ENCODE assay signal across 18 mouse cellular contexts in the genomic region with DNA sequence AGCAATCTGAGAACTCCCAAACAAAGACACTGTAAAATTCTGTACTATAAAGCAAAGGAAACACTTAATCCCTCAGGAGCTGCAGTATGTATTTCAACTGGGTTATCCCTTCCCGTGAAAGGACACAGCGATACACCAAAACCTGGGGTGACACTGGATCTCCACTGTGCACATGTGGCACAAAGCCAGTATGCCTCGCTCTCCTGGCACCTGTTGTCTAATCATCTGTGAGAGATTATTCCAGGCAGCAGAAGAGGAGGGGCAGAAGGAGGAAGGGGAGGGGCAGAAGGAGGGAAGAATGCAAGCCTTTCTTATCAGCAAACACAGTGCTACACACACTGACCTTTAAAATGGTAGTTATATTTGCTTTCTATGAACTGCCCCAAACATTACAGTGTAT.
DNase-seq lines count a peak whose midpoint lies in the region; ATAC-seq lines count a peak whose summit lies in the region.
"Had no signal": no experiment of that assay in that cellular context is flagged by ENCODE, and none has a peak within 500 bp of the region (broad histone marks: within the 10 kb centered on the region; RNA-seq: fewer than 3 reads in every experiment).

No protein-coding gene starts in this region.

- H3K9me3 ChIP-seq in intestine, embryonic 15.5 days = no peaks in the 10 kb centered on the region
- no peaks in the 10 kb centered on the region for H3K9me3 ChIP-seq in liver, embryonic 13.5 days (replicated peaks)
- H3K9me3 ChIP-seq in stomach, embryonic 16.5 days (replicated peaks; ENCODE audit: control insufficient read depth, low read length) = no peaks in the 10 kb centered on the region
- H3K9me3 ChIP-seq: embryonic facial prominence, embryonic 13.5 days; midbrain, embryonic 12.5 days had no signal

- H3K4me3 ChIP-seq in intestine, embryonic 15.5 days (replicated peaks) = no peak overlapping the region
- no peak overlapping the region for H3K4me3 ChIP-seq in liver, embryonic 13.5 days (replicated peaks)
- H3K4me3 ChIP-seq in stomach, embryonic 16.5 days (replicated peaks; ENCODE audit: low read length) = no peak overlapping the region
- H3K4me3 ChIP-seq: embryonic facial prominence, embryonic 13.5 days; heart, embryonic 13.5 days; midbrain, embryonic 12.5 days; myocyte had no signal

- 79% methylated on average over 3 of the region's 3 CpGs for WGBS in intestine, embryonic 15.5 days
- 64% methylated on average over 3 of the region's 3 CpGs for WGBS in liver, embryonic 13.5 days (ENCODE audit: insufficient replicate concordance)
- 50% methylated on average over 3 of the region's 3 CpGs for WGBS in stomach, embryonic 16.5 days

- H3K9ac ChIP-seq in intestine, embryonic 15.5 days = no peak overlapping the region
- no peak overlapping the region for H3K9ac ChIP-seq in liver, embryonic 13.5 days
- H3K9ac ChIP-seq in stomach, embryonic 16.5 days (ENCODE audit: low read length) = no peak overlapping the region
- H3K9ac ChIP-seq: embryonic facial prominence, embryonic 13.5 days; heart, embryonic 13.5 days; midbrain, embryonic 12.5 days had no signal

- DNase-seq in testis, postnatal 10 days (ENCODE audit: low spot score) = peak; percentile 27
- DNase-seq in testis, postnatal 14 days (ENCODE audit: low spot score) = no peak
- DNase-seq in liver, embryonic 13.5 days = peak; percentile 55
- no peak for DNase-seq in layer of hippocampus, adult 11-12 months (ENCODE audit: low spot score)
- no peak for DNase-seq in frontal cortex, adult 2 months (ENCODE audit: extremely low spot score in 1 of 2, low spot score in 1 of 2)
- no peak for DNase-seq in adipocyte (ENCODE audit: low spot score)
- DNase-seq: adrenal gland, postnatal 25 days; heart, postnatal 4 days; lung, postnatal 36 days; right cerebral cortex, postnatal 14 days; thymus, postnatal 14 days had no signal

- ATAC-seq in intestine, embryonic 15.5 days = peak; percentile 92
- ATAC-seq in liver, embryonic 13.5 days (ENCODE audit: low read depth) = peak; percentile 78
- ATAC-seq in stomach, embryonic 16.5 days (ENCODE audit: insufficient read depth, low FRiP score) = peak; percentile 76; the same call in 1 of the 2 replicates

- H3K27ac ChIP-seq in intestine, embryonic 15.5 days = no peak overlapping the region
- no peak overlapping the region for H3K27ac ChIP-seq in liver, embryonic 13.5 days
- no peak overlapping the region for H3K27ac ChIP-seq in stomach, embryonic 16.5 days (ENCODE audit: low read length)
- H3K27ac ChIP-seq: embryonic facial prominence, embryonic 13.5 days; heart, embryonic 13.5 days; kidney, postnatal 0 days; midbrain, embryonic 12.5 days had no signal

- no peaks in the 10 kb centered on the region for H3K36me3 ChIP-seq in intestine, embryonic 15.5 days
- H3K36me3 ChIP-seq in liver, embryonic 13.5 days = no peaks in the 10 kb centered on the region
- no peaks in the 10 kb centered on the region for H3K36me3 ChIP-seq in stomach, embryonic 16.5 days (ENCODE audit: control insufficient read depth, insufficient read depth, low read length)
- H3K36me3 ChIP-seq: embryonic facial prominence, embryonic 13.5 days; heart, embryonic 13.5 days; midbrain, embryonic 12.5 days had no signal

- no peak overlapping the region for H3K4me2 ChIP-seq in intestine, embryonic 15.5 days (replicated peaks)
- H3K4me2 ChIP-seq in liver, embryonic 13.5 days = peak overlapping the region; percentile 8; the same call in 1 of the 2 replicates
- H3K4me2 ChIP-seq in stomach, embryonic 16.5 days (ENCODE audit: low read depth, low read length) = no peak overlapping the region
- H3K4me2 ChIP-seq: embryonic facial prominence, embryonic 13.5 days; heart, embryonic 13.5 days; midbrain, embryonic 12.5 days had no signal

- H3K27me3 ChIP-seq in intestine, embryonic 15.5 days (replicated peaks) = no peaks in the 10 kb centered on the region
- no peaks in the 10 kb centered on the region for H3K27me3 ChIP-seq in liver, embryonic 13.5 days
- no peaks in the 10 kb centered on the region for H3K27me3 ChIP-seq in stomach, embryonic 16.5 days (ENCODE audit: control insufficient read depth, insufficient read depth, low read length)
- H3K27me3 ChIP-seq: embryonic facial prominence, embryonic 13.5 days; heart, embryonic 13.5 days; midbrain, embryonic 12.5 days had no signal

- H3K4me1 ChIP-seq in intestine, embryonic 15.5 days (replicated peaks) = 0 out of 2 replicates have a peak, but pooled peaks cover 10% of the 10 kb centered on the region
- peaks cover 40% of the 10 kb centered on the region for H3K4me1 ChIP-seq in liver, embryonic 13.5 days (replicated peaks)
- peaks cover 18% of the 10 kb centered on the region for H3K4me1 ChIP-seq in stomach, embryonic 16.5 days (ENCODE audit: control insufficient read depth, insufficient read depth, low read length)

Comparison
In these comparisons a context has a peak if more than half of its experiments do, and no peak if none do; other contexts are left out.
1. DNase-seq: peak in testis, postnatal 10 days (single experiment) and liver, embryonic 13.5 days (single experiment); none in testis, postnatal 14 days (single experiment), layer of hippocampus, adult 11-12 months (single experiment), frontal cortex, adult 2 months (0 of 2) and adipocyte (single experiment).
2. Peak in every context shown above with its lines, with median percentiles within 50 percentile points of each other: ATAC-seq.